Mouse (Mus musculus) heart, postnatal 14 days (tissue): ENCODE results near the gene Lpp. TPM values are rescaled to one million over a fixed set of nuclear protein-coding genes. Genes with fewer than 3 reads are reported as not detected.

Source experiments
- DNase-seq, 2 experiments: peaks; one replicate each; pipeline ENCODE4 v3.0.0; 2021 to 2022
- intact Hi-C: fragments of 180-260 bp; cut with DNase I; formaldehyde crosslinking; loops from one replicate; pipeline ENCODE4 v1.15.1; 2025
- total RNA-seq, 2 experiments: library from RNA; stranded (reverse); gene quantifications; 2 replicates each; pipeline ENCODE4 v1.2.3; 2021

Gene Lpp
- total RNA-seq, 2 experiments from 2014 or later: 46.8 to 47.5 TPM

DNA sequence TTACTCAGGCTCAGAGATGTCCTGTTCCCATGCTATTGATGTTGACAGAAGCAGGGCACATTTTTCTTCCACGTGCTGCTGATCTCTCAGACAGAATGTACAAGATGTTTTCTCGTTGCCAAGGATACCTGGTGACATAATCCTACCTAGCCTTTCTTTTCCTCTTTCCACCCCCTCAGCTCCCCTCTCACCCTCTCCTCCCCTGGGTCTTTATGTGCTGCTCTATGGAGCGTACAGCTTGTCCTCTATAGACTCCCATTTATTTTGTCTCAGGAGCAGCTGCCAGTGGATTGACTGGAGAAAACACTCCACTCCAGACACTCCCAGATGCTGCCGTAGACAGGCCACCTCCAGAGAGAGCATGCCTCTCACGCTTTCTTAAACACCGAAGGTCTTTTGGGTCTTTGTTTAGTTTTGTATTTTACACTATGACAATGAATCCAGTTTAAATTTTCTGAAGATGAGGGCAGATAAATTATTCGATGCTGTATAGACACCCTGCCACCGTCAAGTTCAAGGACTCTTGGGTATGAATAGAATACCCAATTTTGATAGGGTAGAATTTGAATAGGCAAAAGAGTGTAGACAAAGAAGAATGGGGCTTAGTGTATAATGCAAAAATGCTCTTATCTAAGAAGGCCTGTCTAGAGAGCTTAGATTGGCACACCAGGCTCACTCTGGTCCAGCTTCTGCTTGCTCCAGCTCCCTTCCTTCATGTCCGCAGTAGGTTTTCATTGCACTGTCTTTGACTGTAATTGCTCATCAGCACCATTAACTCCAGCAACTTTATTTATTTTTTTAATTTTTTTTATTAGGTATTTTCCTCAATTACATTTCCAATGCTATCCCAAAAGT lies 548.2 kb downstream of the Lpp start:
- intact Hi-C loops: no loop called here
- DNase-seq: no peak

DNA sequence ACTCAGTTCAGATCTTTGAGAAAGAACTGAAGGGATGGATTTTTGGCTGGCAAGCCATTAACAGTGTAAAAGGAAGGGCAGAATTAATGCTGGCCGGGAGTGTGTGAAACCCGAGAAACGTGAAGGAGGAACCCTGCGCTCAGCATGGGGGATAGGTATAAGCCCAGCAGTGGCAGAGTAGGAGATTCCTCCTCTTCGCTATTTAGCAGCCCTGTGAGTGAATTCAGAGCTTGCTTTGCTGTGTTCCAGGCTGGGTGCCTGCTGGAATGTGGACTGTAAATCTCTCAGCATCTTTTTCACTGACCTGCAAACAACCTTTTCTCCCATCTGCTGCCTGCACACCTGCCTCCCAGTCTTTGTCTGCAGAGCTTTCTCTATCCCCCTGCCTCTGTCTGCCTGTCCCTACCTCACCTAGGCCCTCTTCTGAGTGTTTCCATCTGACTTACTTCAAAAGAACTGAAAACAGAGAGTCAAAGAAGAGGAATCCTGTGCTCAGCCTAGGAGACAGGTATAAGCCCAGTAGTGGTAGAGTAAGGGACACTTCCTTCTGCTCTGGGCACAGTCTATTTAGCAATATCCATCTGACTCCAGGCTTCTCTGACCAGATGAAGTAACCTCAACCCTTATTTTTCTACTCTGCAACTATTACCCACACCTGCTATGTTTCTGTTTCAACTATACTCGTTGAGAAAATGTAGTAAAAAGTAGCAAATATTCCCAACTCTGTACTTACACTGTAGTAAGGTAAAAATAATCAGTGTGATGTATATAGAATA lies 550.4 kb downstream of the Lpp start:
- DNase-seq: no peak
- intact Hi-C loops: no loop called here

DNA sequence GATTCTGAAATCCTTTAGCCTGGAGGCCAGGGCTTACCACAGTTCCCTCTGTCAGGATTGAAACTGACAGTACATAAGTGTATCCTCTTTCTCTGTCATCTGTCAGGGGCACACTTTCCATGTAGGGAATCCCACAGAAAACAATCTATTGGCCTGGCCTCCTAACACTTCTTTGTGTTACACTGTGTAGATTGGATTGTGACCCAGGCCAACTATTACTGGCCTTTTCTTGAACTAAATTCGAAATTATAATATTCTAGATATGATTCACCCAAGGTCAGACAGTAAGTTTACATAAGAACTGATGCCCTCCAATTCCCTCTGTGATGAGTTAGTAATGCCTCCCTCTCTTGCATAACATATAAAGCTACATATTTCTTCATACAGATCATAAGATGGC lies 553.0 kb downstream of the Lpp start:
- no peak for DNase-seq
- intact Hi-C loops: no loop called here

DNA sequence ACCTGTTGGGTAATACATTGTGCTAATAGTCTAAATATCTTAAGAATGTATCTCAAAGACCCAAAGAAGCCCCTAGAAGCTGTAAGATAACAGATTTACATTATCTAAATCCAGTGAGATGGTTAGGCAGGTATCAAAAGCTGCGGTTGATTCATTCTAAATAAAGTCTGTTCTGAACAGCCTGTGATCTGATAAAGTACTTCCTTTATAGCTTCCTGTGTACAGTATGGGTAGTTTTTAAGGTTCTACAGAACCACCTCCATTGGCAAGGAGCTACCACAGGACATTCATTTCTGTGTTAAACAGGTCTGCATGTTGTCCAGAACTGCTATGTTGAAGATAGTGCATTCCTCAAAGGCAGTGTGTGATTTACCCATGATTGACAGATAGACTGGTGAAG lies 554.2 kb downstream of the Lpp start:
- no peak for DNase-seq
- intact Hi-C loops: no loop called here

DNA sequence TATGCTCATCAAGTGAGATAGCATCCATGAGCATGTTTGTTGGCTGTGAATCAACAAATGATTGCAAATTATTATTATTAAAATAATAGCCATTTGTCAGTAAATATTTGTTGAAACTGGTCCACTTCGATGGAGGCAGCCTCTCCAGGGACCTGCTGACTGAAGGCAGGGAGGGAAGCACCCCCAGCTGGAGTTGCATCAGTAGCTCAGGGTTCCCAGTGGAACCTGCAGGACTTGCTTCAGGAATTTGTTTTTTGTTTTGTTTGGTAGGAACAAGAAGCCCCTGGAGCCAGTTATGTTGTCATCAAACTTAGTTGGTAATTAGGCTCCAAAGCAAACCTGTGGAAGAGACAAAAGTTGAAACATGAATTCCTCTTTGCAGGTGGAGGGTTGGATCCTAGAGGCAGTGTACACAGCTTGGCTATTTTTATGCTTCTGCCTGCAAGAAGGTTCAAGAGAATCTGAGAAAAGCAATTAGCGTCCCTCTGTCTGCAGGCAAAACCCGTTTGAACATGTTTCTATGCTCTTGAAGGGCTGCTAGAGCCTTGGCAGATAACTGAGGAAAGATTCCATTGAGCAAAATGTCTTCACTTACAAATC lies 554.9 kb downstream of the Lpp start:
- intact Hi-C loops: no loop called here

DNA sequence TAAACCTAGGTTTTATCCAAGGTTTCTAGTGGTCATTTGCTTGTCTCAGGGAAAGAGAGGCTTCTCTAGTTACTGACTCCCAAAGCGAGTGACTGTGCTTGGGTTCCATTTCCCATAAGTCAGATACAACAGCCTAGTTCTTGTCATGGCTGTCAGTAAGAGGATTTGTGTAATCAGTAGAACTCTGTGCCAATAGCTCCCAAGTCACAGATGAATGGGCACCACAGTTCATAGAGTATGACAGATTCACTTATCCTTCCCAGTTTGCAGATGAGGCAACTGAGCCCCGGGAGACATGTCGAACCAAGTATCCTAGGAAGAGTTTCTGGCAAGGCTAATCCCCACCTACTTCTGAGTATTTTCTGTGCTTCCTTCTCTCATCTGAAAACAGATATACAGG lies 556.0 kb downstream of the Lpp start:
- intact Hi-C loops: no loop called here
- no peak for DNase-seq

More for the DNA sequence above, 554.9 kb downstream of the Lpp start:
- DNase-seq: no peak

DNA sequence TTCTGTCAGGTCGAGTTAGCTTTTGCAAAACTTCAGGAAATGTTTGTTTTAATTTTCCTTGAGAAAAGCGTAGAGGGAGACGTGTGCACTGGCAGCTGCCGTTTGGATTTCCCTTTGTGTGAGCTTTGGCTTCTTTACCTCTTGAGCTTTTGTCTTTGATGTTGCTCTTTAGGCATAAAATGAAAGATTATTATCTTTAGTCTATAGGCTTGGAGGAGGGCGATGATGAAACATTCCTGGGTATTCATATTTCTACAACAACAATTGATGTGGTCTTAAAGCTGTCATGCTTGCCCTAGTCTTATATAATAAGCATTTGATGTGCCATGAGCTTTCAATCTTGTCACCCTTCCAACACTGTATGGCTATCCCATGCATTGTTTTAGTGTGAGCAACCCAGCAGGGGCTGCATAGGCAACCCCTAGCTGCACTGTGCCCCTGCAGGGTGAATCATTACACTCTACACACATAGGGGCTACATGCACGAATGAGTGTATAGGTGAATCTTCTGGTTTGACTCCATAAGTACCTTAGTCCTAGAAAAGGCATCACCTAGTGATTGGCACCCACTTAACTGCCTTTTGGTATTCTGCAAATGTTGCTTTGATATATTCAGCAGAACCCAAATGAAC lies 556.9 kb downstream of the Lpp start:
- intact Hi-C loops: no loop called here

DNA sequence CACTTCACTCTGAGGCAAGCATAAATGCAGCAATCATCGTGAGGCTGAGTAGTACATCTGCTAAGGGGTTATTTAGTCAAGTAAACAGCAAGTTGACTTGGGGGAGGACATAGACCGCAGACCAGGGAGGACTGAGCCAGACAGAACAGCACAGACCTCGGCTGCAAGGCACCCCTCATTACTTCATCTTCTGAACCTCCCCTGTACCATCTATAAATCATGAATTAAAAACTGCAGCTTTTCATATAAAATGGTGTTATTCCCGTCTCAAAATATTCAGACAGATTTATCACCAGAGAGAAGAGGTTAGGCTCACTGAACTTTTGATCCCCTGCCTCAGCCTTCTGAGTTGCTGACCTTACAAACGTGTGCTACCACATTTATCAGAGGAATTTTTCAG lies 558.6 kb downstream of the Lpp start:
- intact Hi-C loops: no loop called here
- no peak for DNase-seq

More for the DNA sequence above, 556.9 kb downstream of the Lpp start:
- DNase-seq: no peak

DNA sequence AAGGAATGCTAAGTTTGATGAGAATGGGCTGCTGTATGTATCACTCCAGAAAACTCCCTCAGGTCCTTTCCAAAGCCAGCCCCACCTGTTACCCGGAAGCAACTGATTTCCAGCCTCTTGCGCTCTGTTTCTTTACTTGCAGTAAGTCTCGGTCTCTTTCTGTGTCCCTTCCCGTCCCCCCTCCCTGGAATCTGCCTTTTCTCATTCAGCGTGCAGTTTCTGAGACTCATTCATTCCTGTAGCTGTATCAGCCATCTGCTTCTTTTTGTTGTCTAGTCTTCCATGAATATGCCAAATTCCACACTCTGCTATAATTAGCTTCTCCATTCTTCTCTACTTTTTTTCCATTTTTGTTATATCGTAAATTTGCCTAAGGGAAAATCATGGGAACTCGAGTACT lies 561.7 kb downstream of the Lpp start:
- no peak for DNase-seq
- intact Hi-C loops: no loop called here

DNA sequence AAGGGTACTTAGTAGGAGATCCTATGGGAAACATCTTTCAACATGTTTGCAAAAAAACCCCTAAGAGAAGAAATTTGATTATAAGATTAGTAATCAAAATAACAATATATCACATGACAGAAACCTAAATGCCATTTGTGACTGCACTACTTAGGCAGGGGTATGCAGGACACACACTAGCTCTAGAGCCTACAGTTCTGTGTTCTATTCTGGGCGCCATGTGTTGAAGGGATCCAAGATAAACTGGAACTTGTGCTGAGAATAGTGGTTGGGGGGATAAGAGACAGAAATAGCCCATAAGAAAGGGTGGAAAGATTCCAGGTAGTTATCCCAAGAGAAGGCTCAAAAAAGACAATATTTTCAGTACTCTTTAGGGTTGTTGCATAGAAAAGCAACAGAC lies 565.4 kb downstream of the Lpp start:
- DNase-seq: no peak
- intact Hi-C loops: no loop called here

DNA sequence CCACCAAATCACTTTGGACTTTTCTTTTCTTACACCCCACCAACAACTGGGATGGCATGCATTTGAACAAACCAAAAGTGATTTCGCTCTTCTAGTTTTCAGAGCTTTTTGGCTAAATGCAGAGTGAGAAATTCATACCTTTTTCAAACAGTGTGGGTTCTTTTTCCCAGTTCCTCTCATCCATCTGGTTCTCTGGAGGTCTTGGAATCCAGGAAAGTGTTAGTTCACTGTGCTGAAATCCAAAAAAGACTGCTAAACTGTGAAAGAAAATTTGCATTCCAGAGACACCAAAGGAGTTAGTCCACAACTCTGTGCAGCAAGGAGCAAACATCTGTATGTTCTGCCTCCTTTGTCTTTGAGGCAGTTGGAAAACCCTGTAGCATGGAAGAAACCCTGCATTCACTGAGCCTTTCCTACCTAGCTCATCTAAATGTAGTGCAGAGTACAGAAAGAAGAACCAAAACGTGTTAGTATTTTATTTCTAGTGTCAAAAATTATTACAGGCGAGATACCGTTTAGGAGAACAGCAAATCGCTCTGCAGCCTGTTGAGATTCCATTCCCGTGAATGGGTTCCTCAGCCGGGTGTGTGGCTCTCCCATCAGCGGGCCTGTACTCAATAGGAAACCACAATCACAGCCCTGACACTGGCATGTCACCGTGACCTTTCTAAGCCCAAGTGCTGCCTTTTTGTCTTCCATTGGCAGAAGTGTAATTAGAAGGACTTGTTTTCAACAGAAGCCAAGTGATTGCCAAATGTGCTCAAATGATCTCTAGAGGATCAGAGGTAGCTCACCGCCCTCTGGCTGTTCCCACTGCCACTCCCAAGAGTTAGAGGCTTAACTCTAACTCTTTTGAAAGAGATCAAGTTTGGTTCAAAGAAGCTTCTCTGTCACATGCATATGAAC lies 567.8 kb downstream of the Lpp start:
- DNase-seq: peak in 1 of 2 experiments; percentile 16
- intact Hi-C loops: no loop called here

DNA sequence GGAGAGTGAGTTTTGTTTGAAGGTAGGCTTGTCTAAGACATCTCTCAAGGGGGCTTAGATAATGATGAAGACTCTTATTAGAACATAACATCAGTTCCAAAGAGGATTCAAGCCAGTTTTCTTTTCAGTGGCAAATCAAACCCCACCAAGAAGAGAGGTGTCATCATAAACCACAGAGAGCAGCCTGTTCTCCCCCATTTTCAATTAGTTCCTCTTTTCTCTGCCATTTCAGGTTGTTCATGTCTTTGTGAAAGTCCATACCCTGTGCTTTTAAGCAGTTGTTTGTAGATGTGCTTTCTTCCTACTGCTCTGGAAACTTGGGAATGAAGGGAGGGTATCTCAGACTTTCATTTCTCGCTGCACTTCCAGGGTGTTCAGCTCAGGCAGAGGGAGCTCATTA lies 571.0 kb downstream of the Lpp start:
- intact Hi-C loops: no loop called here
- DNase-seq: no peak

DNA sequence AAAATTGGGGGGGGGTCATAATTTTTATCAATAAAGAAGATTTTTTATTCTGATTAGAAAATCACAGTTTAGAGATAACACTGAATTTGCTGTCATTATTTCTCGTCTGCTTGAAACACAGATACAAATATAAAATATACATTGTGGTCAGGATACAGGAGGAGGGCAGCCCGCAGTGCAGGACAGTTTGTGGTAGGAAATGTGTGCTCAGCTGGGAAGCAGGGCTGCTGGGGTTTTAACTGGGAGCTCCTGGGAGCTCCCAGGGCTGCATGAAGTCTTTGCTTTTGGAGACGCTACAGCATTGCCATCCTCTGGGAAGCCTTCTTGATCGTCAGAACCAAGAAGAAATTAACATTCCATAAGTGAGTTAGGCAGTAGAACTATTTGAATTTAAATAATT lies 571.8 kb downstream of the Lpp start:
- intact Hi-C loops: no loop called here
- DNase-seq: no peak

DNA sequence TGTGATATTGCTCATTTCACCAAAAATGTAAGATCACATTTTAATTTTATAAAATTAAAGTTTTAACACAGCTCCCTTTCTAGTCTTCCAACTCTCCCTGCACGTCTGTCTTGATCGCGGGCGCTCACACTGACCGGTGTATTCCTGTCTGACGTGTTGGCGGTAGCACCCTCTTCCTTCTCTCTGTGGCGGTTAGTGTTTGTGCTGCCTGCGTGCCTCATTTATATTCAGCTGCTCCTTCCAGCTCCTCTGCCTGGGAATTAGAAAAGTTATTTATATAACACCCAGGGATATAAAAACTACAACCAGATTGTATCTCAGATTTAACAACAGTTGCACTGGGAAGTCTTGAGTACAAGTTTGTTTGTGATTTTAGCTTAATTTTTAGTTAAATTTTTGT lies 573.2 kb downstream of the Lpp start:
- intact Hi-C loops: no loop called here
- no peak for DNase-seq

DNA sequence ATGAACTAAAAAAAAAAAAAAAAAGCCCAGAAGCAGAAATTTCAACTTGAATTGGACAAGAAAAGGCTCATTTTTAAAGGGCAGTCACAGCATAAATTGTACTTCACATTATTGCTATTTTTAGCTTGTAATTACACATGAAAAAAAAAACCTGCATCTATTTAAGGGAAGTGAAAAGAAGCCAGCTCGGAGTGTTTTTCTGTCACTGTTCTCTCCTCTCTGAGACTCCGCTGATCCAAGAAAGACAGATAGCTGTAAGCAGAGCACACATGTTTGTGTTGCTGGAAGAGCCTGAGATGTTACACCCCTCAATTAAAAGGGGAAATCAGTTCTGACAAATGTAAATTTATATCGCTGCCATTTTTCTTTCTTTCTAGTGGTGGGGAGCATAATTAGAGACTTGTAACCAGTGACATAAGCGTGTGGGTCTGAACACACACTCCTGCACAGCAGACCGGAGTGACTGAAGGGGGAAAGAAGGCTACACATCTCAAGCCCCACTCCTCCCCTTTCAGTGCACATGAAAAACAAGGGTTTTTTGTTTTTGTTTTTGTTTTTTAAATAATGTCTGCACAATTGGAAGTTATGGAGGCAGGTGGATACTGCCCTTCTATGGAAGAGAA lies 579.8 kb downstream of the Lpp start:
- DNase-seq: no peak
- intact Hi-C loops: no loop called here

DNA sequence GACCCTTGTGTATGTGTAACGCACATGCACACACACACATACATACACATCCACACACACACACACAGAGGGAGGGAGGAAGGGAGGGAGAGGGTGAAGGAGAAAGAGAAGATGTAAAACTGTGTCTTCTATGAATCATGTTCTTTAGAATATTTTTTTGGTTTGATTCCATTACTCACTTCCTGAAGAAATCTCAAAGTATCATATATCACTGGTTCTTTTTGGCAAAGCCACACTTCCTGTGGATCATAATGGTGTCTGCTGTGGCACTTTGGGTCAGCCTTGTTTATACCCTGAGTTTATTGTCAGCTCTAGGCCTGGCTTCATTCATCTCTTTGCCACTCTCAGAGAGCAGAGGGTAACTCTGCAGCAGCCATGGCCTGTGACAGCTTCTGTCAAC lies 584.5 kb downstream of the Lpp start:
- no peak for DNase-seq
- intact Hi-C loops: no loop called here

DNA sequence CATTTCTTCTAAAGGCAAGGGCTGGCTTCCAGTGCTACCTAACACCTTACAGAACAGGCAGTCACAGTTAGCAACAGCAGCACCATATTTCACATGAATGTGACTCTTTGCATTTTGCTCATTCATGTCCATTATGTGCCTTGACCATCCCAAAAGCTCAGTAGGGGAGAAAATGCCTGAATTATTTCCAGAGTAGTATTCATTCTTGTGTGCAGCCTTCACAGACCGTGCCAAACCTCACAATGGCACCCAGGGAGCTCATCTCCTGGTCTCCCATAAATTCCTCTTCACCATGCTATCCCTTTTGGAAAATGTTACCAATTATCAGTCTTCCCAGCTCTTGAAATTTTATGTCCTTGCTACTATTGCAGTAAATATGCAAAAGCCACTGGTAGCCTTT lies 584.9 kb downstream of the Lpp start:
- intact Hi-C loops: no loop called here
- no peak for DNase-seq

DNA sequence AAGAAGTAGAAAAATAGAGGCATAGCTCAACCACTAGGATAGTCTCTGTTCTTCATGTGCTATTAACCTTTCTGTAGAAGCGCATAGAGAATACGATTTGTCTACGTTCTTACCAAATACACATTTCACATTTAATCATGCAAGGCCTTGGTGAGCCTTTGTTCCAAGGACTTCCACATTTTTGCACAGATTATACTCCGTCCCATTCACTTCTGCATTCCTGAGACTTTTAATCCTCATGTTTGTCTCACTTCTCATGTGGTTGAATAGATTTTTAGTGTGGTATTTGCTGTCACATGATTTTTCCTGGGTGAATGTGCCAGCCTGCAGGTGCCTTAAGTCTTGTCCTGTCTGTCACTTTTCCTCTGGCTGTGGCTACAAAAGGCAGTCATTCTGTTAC lies 586.1 kb downstream of the Lpp start:
- intact Hi-C loops: no loop called here
- no peak for DNase-seq

DNA sequence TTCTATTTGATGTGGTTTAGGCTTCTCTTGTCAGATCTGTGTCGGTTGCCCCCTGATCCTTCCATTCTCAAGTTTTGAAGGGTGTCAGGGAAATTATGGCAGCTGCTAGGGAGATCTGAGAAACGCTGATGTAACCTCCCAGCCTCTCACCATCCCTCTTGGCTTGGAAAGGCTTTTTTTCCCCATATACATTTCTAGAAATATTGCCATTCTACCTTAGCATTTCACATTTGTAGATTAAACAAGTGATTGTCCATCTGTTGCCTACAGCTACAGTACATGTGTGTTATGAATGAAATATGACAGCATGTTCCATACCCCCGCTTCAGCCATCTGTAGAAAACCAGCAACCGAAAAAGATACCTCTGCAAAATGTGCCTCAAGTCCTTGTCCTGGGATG lies 589.5 kb downstream of the Lpp start:
- intact Hi-C loops: no loop called here
- no peak for DNase-seq

DNA sequence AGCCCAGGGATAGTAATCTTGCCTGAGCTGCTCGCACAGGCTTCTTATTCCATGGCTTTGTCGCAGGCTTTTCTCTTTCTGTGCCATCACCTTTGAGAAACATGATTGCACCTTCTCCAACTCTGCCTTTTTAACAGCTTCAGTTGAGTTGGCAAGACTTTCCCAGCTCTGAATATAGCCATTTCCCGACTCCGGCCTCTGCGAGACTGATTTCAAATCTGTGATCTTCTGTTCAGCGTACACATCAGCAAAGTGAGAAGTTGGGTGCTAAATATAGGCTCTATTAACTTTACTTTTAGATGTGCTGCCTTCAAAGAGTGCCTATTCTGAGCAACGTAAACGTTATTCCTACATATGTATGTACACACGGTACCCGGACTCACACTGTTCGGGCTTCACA lies 597.0 kb downstream of the Lpp start:
- no peak for DNase-seq
- intact Hi-C loops: no loop called here
